Mouse (Mus musculus) megakaryocyte progenitor cell, adult 5-6 weeks (primary cell): ENCODE results near the gene Zbed6. TPM values are rescaled to one million over a fixed set of nuclear protein-coding genes. Genes with fewer than 3 reads are reported as not detected.

Source experiments
- total RNA-seq, 2 experiments: library from RNA; stranded (forward) in 1 of 2; stranded (reverse) in 1 of 2; fragments of 157-497, 149-512 nt in 1 of 2; fragments of 200-1000 nt in 1 of 2; gene quantifications; 2 replicates each; pipeline versions ENCODE4 v1.2.3 to v1.2.4; 2015 to 2017

Zbed6 gene
- total RNA-seq, 2 experiments from 2014 or later, result 12.8 to 14.9 TPM

Other genes with a start within 250 kb of the Zbed6 start
- gene Sox13, start 236.5 kb downstream of the Zbed6 start, total RNA-seq (2015), result 3.5 and 3.8 TPM in 2 replicates
- gene Sox13, start 236.5 kb downstream of the Zbed6 start, total RNA-seq (2017), result 0.98 and 2.2 TPM in 2 replicates
- 442 and 480 TPM in 2 replicates for gene Snrpe, start 50.6 kb downstream of the Zbed6 start, total RNA-seq (2015)
- gene Snrpe, start 50.6 kb downstream of the Zbed6 start, total RNA-seq (2017), result 355 and 432 TPM in 2 replicates
- 18.2 and 19.0 TPM in 2 replicates for gene Gm38394, start 433 bp upstream of the Zbed6 start, total RNA-seq (2015)
- 4.1 and 8.7 TPM in 2 replicates for gene Gm38394, start 433 bp upstream of the Zbed6 start, total RNA-seq (2017)
- 0.85 and 1.8 TPM in 2 replicates for gene Lax1, start 29.2 kb upstream of the Zbed6 start, total RNA-seq (2015)
- gene Lax1, start 29.2 kb upstream of the Zbed6 start, total RNA-seq (2017), result 0.75 and 2.6 TPM in 2 replicates
- 33.6 and 40.5 TPM in 2 replicates for gene Atp2b4, start 140.2 kb upstream of the Zbed6 start, total RNA-seq (2015)
- 30.7 and 34.7 TPM in 2 replicates for gene Atp2b4, start 140.2 kb upstream of the Zbed6 start, total RNA-seq (2017)
- gene Optc, start 247.1 kb upstream of the Zbed6 start, total RNA-seq (2015), result not detected in 2 replicates
- gene Optc, start 247.1 kb upstream of the Zbed6 start, total RNA-seq (2017), result not detected in 2 replicates